Mouse (Mus musculus) erythroblast, embryonic 14.5 days (primary cell): ENCODE data around the gene Glyctk.

ENCODE experiments used
- GATA1 ChIP-seq: IDR thresholded peaks from 2 replicates; pipeline ENCODE4 v1.6.1; 2012; ENCODE audit warnings: low read length, inconsistent platforms, mixed read lengths
- TAL1 ChIP-seq: IDR thresholded peaks from 3 replicates; pipeline ENCODE4 v1.6.1; 2012; ENCODE audit warnings: low read length, inconsistent platforms, mixed read lengths

GRCm38 (mm10) chr9:106159784-106160301 is 1.9 kb upstream of the Glyctk start:
- TF ChIP-seq GATA1 (no peak), TAL1 (no peak)
